Mouse (Mus musculus): Measurements from ENCODE around the gene Ucp3.
"Not testable (repeated sequence)": the region's sequence is repeated elsewhere in the genome, so short reads cannot be mapped to it uniquely, and the experiment has no call there.

Gene Ucp3

DNA sequence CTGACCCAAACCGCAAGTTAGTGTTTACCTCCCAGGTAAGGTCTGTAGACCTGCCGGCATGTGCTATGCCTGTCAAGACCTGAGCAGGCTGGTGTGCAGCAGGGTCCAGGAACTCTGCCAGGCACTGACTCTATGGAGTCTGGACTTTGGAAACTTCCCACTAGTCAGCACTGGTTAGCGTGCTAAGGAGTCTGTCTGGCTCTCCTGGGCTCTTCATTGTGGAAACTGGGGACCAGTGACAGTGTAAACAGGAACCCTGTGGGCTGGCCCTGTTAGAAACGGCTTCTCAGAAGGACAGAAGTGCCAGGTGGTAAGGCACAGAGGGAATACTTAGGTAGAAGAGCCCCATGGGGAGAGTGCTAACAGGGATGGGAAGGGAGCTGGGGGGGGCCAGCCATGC is 7.5 kb upstream of the Ucp3 start:
- DNase-seq (ENCODE audit: low read depth, low spot score), result no peak
- Histone ChIP-seq H3K27me3 (ENCODE audit: control insufficient read depth, insufficient read depth, low read length, poor library complexity, severe bottlenecking) (no peaks in the 10 kb centered on the region), H3K36me3 (ENCODE audit: control insufficient read depth, insufficient read depth, low read length, poor library complexity, severe bottlenecking) (no peaks in the 10 kb centered on the region; the same call in 1 of the 2 replicates)

DNA sequence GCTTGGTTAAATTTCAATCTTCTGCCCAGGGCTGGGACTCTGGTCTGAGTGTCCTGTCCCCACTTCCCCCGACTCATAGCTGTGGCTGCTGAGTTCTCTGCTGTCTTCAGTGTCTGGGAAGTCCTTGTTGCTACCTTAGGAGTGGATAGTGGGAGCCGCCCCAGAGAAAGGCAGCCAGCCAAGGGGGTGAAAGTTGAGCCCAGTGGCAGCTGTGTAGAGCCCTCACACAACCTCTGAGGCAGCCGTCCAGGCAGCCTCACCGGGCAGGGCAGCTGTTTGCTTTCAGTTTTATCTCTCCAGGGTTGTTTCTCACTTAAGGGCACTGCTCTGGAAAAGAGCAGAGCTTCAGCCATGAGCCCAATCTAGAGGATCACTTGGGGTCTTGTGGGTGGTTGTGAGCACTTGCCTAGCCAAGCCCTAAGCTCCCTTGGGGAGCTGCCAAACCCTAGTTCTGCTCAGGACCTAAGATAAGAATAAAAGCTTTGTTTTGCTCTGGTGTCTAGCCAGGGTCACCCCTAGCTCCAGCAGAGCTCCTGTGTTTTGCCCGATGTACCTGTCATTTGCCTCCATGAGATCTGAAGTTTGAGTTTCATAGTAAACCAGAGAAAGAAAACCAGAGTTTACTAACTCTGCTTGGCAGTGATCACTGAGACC is 7.0 kb upstream of the Ucp3 start:
- DNase-seq (ENCODE audit: low read depth, low spot score), result no peak
- Histone ChIP-seq H3K27me3 (ENCODE audit: control insufficient read depth, insufficient read depth, low read length, poor library complexity, severe bottlenecking) (no peaks in the 10 kb centered on the region), H3K36me3 (ENCODE audit: control insufficient read depth, insufficient read depth, low read length, poor library complexity, severe bottlenecking) (no peaks in the 10 kb centered on the region; the same call in 1 of the 2 replicates)

GRCm38 (mm10) chr7:100466781-100467510 is 5.8 kb upstream of the Ucp3 start:
- H3K27me3 ChIP-seq (ENCODE audit: control insufficient read depth, insufficient read depth, low read length, poor library complexity, severe bottlenecking), result no peaks in the 10 kb centered on the region
- no peak for DNase-seq (ENCODE audit: low read depth, low spot score)

GRCm38 (mm10) chr7:100468761-100469160 is 4.0 kb upstream of the Ucp3 start:
- Histone ChIP-seq H3K27me3 (ENCODE audit: control insufficient read depth, insufficient read depth, low read length, poor library complexity, severe bottlenecking) (no peaks in the 10 kb centered on the region), H3K36me3 (ENCODE audit: control insufficient read depth, insufficient read depth, low read length, poor library complexity, severe bottlenecking) (no peaks in the 10 kb centered on the region; the same call in 1 of the 2 replicates)
- DNase-seq (ENCODE audit: low read depth, low spot score), result no peak

More at GRCm38 (mm10) chr7:100466781-100467510, 5.8 kb upstream of the Ucp3 start:
- no peaks in the 10 kb centered on the region; the same call in 1 of the 2 replicates for H3K36me3 ChIP-seq (ENCODE audit: control insufficient read depth, insufficient read depth, low read length, poor library complexity, severe bottlenecking)

GRCm38 (mm10) chr7:100469502-100469901 is 3.3 kb upstream of the Ucp3 start:
- Histone ChIP-seq H3K27me3 (ENCODE audit: control insufficient read depth, insufficient read depth, low read length, poor library complexity, severe bottlenecking) (no peaks in the 10 kb centered on the region), H3K36me3 (ENCODE audit: control insufficient read depth, insufficient read depth, low read length, poor library complexity, severe bottlenecking) (no peaks in the 10 kb centered on the region; the same call in 1 of the 2 replicates)
- no peak for DNase-seq (ENCODE audit: low read depth, low spot score)

GRCm38 (mm10) chr7:100470796-100471406 is 1.9 kb upstream of the Ucp3 start:
- H3K36me3 ChIP-seq (ENCODE audit: control insufficient read depth, insufficient read depth, low read length, poor library complexity, severe bottlenecking), result no peaks in the 10 kb centered on the region; the same call in 1 of the 2 replicates
- no peak for DNase-seq (ENCODE audit: low read depth, low spot score)
- no peaks in the 10 kb centered on the region for H3K27me3 ChIP-seq (ENCODE audit: control insufficient read depth, insufficient read depth, low read length, poor library complexity, severe bottlenecking)

DNA sequence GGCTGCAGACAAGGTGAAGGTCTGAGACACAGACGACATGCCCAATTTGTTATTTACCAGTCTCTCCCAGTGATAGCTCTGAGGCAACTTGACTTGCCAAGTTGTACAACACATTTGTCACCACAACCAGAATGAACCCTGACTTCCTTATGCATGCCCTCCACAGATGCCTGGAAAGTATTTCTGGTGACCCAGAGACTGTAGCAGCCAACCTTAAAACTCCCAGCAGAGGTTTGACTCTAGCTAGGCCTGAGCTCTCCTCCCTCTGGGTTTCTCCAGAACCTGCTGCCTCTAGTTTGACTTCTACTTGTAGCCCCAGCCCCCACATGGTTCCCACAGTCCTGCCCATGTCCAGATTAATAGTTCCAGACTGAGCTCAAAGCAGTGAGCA is 1.4 kb upstream of the Ucp3 start:
- Histone ChIP-seq H3K36me3 (ENCODE audit: control insufficient read depth, insufficient read depth, low read length, poor library complexity, severe bottlenecking) (no peaks in the 10 kb centered on the region), H3K27me3 (ENCODE audit: control insufficient read depth, insufficient read depth, low read length, poor library complexity, severe bottlenecking) (no peaks in the 10 kb centered on the region)
- no peak for DNase-seq (ENCODE audit: low read depth, low spot score)

- Histone ChIP-seq H3K36me3 (ENCODE audit: control insufficient read depth, insufficient read depth, low read length, poor library complexity, severe bottlenecking) (no peaks in the 10 kb centered on the region), H3K27me3 (ENCODE audit: control insufficient read depth, insufficient read depth, low read length, poor library complexity, severe bottlenecking) (no peaks in the 10 kb centered on the region)
- no peak for DNase-seq (ENCODE audit: low read depth, low spot score)
Measured at GRCm38 (mm10) chr7:100473846-100474454, 1.2 kb downstream of the Ucp3 start.

DNA sequence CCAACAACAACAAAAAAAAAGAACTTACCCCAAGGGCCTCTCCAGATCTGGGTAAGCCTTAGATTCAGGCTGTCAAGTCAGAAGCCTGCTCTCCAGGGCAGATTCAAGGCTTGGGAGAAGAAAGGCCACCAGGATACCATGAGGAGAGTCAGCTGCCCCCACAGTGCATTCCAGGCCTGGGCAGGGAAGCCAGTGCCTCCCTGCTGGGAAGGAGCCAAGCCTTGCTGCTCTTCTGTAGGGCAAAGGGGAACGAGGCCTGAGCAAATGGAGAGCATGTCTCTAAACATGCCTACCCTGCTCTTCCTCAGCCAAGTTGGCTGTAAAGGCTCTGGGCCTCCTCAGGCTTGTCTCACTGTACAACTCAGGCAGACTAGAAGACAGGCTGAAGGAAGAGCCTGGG is 1.9 kb downstream of the Ucp3 start:
- no peak for DNase-seq (ENCODE audit: low read depth, low spot score)
- Histone ChIP-seq H3K36me3 (ENCODE audit: control insufficient read depth, insufficient read depth, low read length, poor library complexity, severe bottlenecking) (no peaks in the 10 kb centered on the region), H3K27me3 (ENCODE audit: control insufficient read depth, insufficient read depth, low read length, poor library complexity, severe bottlenecking) (no peaks in the 10 kb centered on the region)

DNA sequence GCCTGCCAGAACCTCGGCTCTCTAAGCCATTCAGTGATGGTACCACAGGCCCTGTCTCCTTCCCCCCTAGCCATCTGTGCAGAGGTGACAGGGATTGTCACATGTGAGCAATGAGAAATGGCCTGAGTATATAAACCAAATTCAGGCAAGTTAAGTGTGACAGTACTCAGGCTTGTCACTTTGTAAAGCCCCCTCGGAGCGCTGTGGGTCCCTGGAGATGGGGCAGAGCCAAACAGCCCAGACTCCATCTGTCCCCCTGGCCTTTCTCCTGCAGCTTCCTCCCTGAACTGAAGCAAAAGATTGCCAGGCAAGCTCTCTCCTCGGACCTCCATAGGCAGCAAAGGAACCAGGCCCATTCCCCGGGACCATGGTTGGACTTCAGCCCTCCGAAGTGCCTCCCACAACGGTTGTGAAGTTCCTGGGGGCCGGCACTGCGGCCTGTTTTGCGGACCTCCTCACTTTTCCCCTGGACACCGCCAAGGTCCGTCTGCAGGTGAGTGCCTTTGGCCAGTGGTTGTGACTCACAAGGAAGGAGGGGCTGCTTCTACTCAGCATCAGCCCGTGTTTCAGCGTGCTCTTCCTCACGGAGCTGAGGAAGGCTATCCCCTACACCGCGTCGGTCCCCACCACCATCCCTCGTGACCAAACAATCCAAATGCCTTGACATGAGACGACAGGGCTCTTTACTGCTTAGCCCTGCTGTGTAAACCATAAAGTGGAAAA is 6.5 kb downstream of the Ucp3 start:
- DNase-seq (ENCODE audit: low read depth, low spot score), result no peak
- H3K27me3 ChIP-seq (ENCODE audit: control insufficient read depth, insufficient read depth, low read length, poor library complexity, severe bottlenecking), result no peaks in the 10 kb centered on the region
- H3K36me3 ChIP-seq (ENCODE audit: control insufficient read depth, insufficient read depth, low read length, poor library complexity, severe bottlenecking), result no peaks in the 10 kb centered on the region

- Histone ChIP-seq H3K36me3 (ENCODE audit: control insufficient read depth, insufficient read depth, low read length, poor library complexity, severe bottlenecking) (no peaks in the 10 kb centered on the region), H3K27me3 (ENCODE audit: control insufficient read depth, insufficient read depth, low read length, poor library complexity, severe bottlenecking) (no peaks in the 10 kb centered on the region)
- no peak for DNase-seq (ENCODE audit: low read depth, low spot score)
Measured at GRCm38 (mm10) chr7:100479823-100480164, 7.0 kb downstream of the Ucp3 start.

- Histone ChIP-seq H3K27me3 (ENCODE audit: control insufficient read depth, insufficient read depth, low read length, poor library complexity, severe bottlenecking) (no peaks in the 10 kb centered on the region), H3K36me3 (ENCODE audit: control insufficient read depth, insufficient read depth, low read length, poor library complexity, severe bottlenecking) (no peaks in the 10 kb centered on the region)
- no peak for DNase-seq (ENCODE audit: low read depth, low spot score)
Measured at GRCm38 (mm10) chr7:100480175-100480574, 7.4 kb downstream of the Ucp3 start.

DNA sequence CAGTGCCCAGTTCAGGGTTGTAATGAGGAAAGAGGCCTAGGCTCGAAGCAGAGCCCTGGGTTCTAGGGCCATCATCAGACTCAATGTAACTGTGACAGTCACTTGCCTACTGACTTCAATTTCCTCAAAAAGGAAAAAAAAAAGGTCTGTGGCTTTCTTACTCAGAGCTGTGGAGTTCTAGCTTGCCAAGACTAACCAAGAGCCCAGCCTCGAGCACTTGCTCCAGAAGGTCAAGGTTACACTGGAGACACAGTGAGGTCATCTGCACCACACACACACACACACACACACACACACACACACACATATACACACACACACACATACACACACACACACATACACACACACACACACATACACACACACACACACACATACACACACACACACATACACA is 9.3 kb downstream of the Ucp3 start:
- DNase-seq (ENCODE audit: low read depth, low spot score); H3K27me3 ChIP-seq (ENCODE audit: control insufficient read depth, insufficient read depth, low read length, poor library complexity, severe bottlenecking); H3K36me3 ChIP-seq (ENCODE audit: control insufficient read depth, insufficient read depth, low read length, poor library complexity, severe bottlenecking): not testable (repeated sequence)

- Histone ChIP-seq H3K36me3 (ENCODE audit: control insufficient read depth, insufficient read depth, low read length, poor library complexity, severe bottlenecking) (no peaks in the 10 kb centered on the region), H3K27me3 (ENCODE audit: control insufficient read depth, insufficient read depth, low read length, poor library complexity, severe bottlenecking) (no peaks in the 10 kb centered on the region)
- DNase-seq (ENCODE audit: low read depth, low spot score), result no peak
Measured at GRCm38 (mm10) chr7:100484493-100484892, 11.7 kb downstream of the Ucp3 start.

All from splenic B cell, adult 2 months (primary cell).